Comparison of ENCODE assay signal across 13 mouse cellular contexts in the genomic region with DNA sequence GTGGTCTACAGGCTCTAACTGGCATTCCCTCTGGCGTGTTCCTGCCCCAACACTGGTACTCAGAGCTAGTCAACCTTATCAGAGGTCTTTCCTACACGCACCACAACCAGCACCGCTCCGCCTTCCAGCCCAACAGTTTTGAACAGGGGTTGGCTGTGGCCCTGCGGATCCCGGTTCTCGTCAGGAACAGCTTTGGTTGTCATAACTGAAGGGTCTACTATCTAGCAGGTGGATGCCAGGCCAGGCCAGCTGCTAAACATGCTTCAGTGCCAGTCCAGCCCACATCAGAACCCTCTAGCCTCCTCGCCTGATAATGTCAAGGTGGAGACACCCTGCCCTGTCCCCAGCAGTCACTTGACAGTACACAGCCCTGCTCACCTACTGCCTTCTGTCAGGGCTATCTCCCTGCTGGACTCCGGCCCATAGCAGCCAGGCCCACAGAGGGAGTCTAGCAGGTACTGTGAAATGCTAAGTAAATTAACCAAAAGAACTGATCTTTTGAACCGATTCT. TPM values are rescaled to one million over a fixed set of nuclear protein-coding genes. Genes with fewer than 3 reads are reported as not detected.
DNase-seq lines count a peak whose midpoint lies in the region; ATAC-seq lines count a peak whose summit lies in the region.
"Had no signal": no experiment of that assay in that cellular context is flagged by ENCODE, and none has a peak within 500 bp of the region (broad histone marks: within the 10 kb centered on the region; RNA-seq: fewer than 3 reads in every experiment).

No protein-coding gene starts in this region.

- no peak for DNase-seq in hindbrain, embryonic 10.5 days (ENCODE audit: low spot score)
- DNase-seq in lung, postnatal 4 days = no peak
- DNase-seq in heart, embryonic 10.5 days (ENCODE audit: low spot score) = peak; percentile 85
- DNase-seq in heart, postnatal 25 days (ENCODE audit: low spot score) = peak; percentile 33
- DNase-seq in frontal cortex, postnatal 14 days (ENCODE audit: low spot score in 2 of 2) = no peak
- DNase-seq in adrenal gland, adult 18-20 months (ENCODE audit: low spot score in 2 of 2) = no peak
- DNase-seq: adrenal gland, postnatal 36 days had no signal

- no peak overlapping the region for H3K4me2 ChIP-seq in hindbrain, embryonic 13.5 days
- H3K4me2 ChIP-seq in lung, embryonic 15.5 days = no peak overlapping the region
- H3K4me2 ChIP-seq: hindbrain, embryonic 12.5 days had no signal

- H3K4me1 ChIP-seq in hindbrain, embryonic 13.5 days (replicated peaks) = peaks cover 29% of the 10 kb centered on the region
- peaks cover 39% of the 10 kb centered on the region for H3K4me1 ChIP-seq in hindbrain, embryonic 10.5 days (replicated peaks)
- peaks cover 69% of the 10 kb centered on the region for H3K4me1 ChIP-seq in lung, embryonic 15.5 days
- peaks cover 77% of the 10 kb centered on the region for H3K4me1 ChIP-seq in heart, embryonic 10.5 days

- intact Hi-C loops in heart, postnatal 25 days (cut with DNase I) = no loop called here

- H3K4me3 ChIP-seq in hindbrain, embryonic 13.5 days = no peak overlapping the region
- no peak overlapping the region for H3K4me3 ChIP-seq in hindbrain, embryonic 10.5 days
- no peak overlapping the region for H3K4me3 ChIP-seq in lung, embryonic 15.5 days
- no peak overlapping the region for H3K4me3 ChIP-seq in heart, embryonic 10.5 days
- H3K4me3 ChIP-seq: hindbrain, embryonic 12.5 days had no signal

- peaks cover 59% of the 10 kb centered on the region for H3K36me3 ChIP-seq in hindbrain, embryonic 13.5 days
- H3K36me3 ChIP-seq in hindbrain, embryonic 10.5 days = peaks cover 99% of the 10 kb centered on the region
- peaks cover 46% of the 10 kb centered on the region for H3K36me3 ChIP-seq in lung, embryonic 15.5 days
- peaks cover 86% of the 10 kb centered on the region for H3K36me3 ChIP-seq in heart, embryonic 10.5 days

- ATAC-seq in hindbrain, embryonic 13.5 days (ENCODE audit: low FRiP score) = no peak
- ATAC-seq in lung, embryonic 15.5 days (ENCODE audit: borderline replicate concordance, extremely low read depth, low FRiP score, low TSS enrichment) = no peak
- ATAC-seq: intestine, embryonic 16.5 days had no signal

- H3K9ac ChIP-seq in hindbrain, embryonic 13.5 days = 0 out of 2 replicates have a peak overlapping the region, but pooled peaks have one; percentile 21
- H3K9ac ChIP-seq in lung, embryonic 15.5 days = no peak overlapping the region
- H3K9ac ChIP-seq: hindbrain, embryonic 12.5 days; liver, embryonic 14.5 days had no signal

- H3K9me3 ChIP-seq in hindbrain, embryonic 13.5 days = no peaks in the 10 kb centered on the region
- 0 out of 2 replicates have a peak, but pooled peaks cover 2% of the 10 kb centered on the region for H3K9me3 ChIP-seq in hindbrain, embryonic 10.5 days
- no peaks in the 10 kb centered on the region for H3K9me3 ChIP-seq in lung, embryonic 15.5 days
- H3K9me3 ChIP-seq in heart, embryonic 10.5 days = no peaks in the 10 kb centered on the region
- H3K9me3 ChIP-seq: hindbrain, embryonic 12.5 days had no signal

- WGBS in hindbrain, embryonic 13.5 days = 97% methylated on average over 10 of the region's 10 CpGs
- 94% methylated on average over 10 of the region's 10 CpGs for WGBS in hindbrain, embryonic 10.5 days
- WGBS in lung, embryonic 15.5 days = 79% methylated on average over 10 of the region's 10 CpGs
- WGBS in heart, embryonic 10.5 days = 58% methylated on average over 10 of the region's 10 CpGs

- H3K27me3 ChIP-seq in hindbrain, embryonic 13.5 days = no peaks in the 10 kb centered on the region
- H3K27me3 ChIP-seq in hindbrain, embryonic 10.5 days (ENCODE audit: insufficient read depth, poor library complexity, severe bottlenecking) = no peaks in the 10 kb centered on the region
- no peaks in the 10 kb centered on the region for H3K27me3 ChIP-seq in lung, embryonic 15.5 days
- H3K27me3 ChIP-seq in heart, embryonic 10.5 days (ENCODE audit: insufficient read depth, poor library complexity, severe bottlenecking) = no peaks in the 10 kb centered on the region
- H3K27me3 ChIP-seq: hindbrain, embryonic 12.5 days had no signal

- H3K27ac ChIP-seq in hindbrain, embryonic 13.5 days = no peak overlapping the region
- H3K27ac ChIP-seq in hindbrain, embryonic 10.5 days = no peak overlapping the region
- H3K27ac ChIP-seq in lung, embryonic 15.5 days = peak overlapping the region; percentile 67
- H3K27ac ChIP-seq in heart, embryonic 10.5 days = peak overlapping the region; percentile 71
- H3K27ac ChIP-seq: hindbrain, embryonic 12.5 days; liver, embryonic 14.5 days had no signal

RNA-seq across cellular contexts. Expression of gene Ppil1, which starts 6.9 kb away (rescaled TPM):
- 106 and 114 TPM in 2 replicates for polyA plus RNA-seq in hindbrain, embryonic 13.5 days (2015; fragmentation: Nextera tagmentation; extraction: Ambion mirVana)
- polyA plus RNA-seq in hindbrain, embryonic 10.5 days (2016; fragmentation: Nextera tagmentation; extraction: Ambion mirVana) = 173 and 211 TPM in 2 replicates
- polyA plus RNA-seq in lung, embryonic 15.5 days (2015; fragmentation: Nextera tagmentation; extraction: Ambion mirVana) = 169 and 174 TPM in 2 replicates
- 147 and 188 TPM in 2 replicates for polyA plus RNA-seq in heart, embryonic 10.5 days (2016; fragmentation: Nextera tagmentation; extraction: Ambion mirVana)
- total RNA-seq in heart, postnatal 25 days (2021) = 10 to 100 TPM; 29.0 to 29.6 TPM
- total RNA-seq in adrenal gland, adult 18-20 months (2021) = 10 to 100 TPM; 21.3 to 22.4 TPM

RNA-seq across cellular contexts. Expression of gene BC004004, which starts 11.5 kb away (rescaled TPM):
- polyA plus RNA-seq in hindbrain, embryonic 13.5 days (2015; fragmentation: Nextera tagmentation; extraction: Ambion mirVana) = 108 and 111 TPM in 2 replicates
- polyA plus RNA-seq in hindbrain, embryonic 10.5 days (2016; fragmentation: Nextera tagmentation; extraction: Ambion mirVana) = 58.7 and 68.6 TPM in 2 replicates
- 79.2 and 83.2 TPM in 2 replicates for polyA plus RNA-seq in lung, embryonic 15.5 days (2015; fragmentation: Nextera tagmentation; extraction: Ambion mirVana)
- 79.2 and 94.0 TPM in 2 replicates for polyA plus RNA-seq in heart, embryonic 10.5 days (2016; fragmentation: Nextera tagmentation; extraction: Ambion mirVana)
- total RNA-seq in heart, postnatal 25 days (2021) = 100 to 1,000 TPM; 192 to 222 TPM
- total RNA-seq in adrenal gland, adult 18-20 months (2021) = 100 to 1,000 TPM; 111 to 147 TPM

RNA-seq across cellular contexts. Expression of gene Cpne5, which starts 19.1 kb away (rescaled TPM):
- polyA plus RNA-seq in hindbrain, embryonic 13.5 days (2015; fragmentation: Nextera tagmentation; extraction: Ambion mirVana) = 18.9 and 20.2 TPM in 2 replicates
- 3.0 and 5.6 TPM in 2 replicates for polyA plus RNA-seq in hindbrain, embryonic 10.5 days (2016; fragmentation: Nextera tagmentation; extraction: Ambion mirVana)
- 3.9 and 5.1 TPM in 2 replicates for polyA plus RNA-seq in lung, embryonic 15.5 days (2015; fragmentation: Nextera tagmentation; extraction: Ambion mirVana)
- 18.0 and 23.3 TPM in 2 replicates for polyA plus RNA-seq in heart, embryonic 10.5 days (2016; fragmentation: Nextera tagmentation; extraction: Ambion mirVana)
- total RNA-seq in heart, postnatal 25 days (2021) = 1 to 10 TPM; 5.1 to 5.6 TPM
- total RNA-seq in adrenal gland, adult 18-20 months (2021) = under 1 TPM; 0.33 to 0.35 TPM
- total RNA-seq: gastrocnemius, adult 18-20 months had no signal

Comparison
In these comparisons a context has a peak if more than half of its experiments do, and no peak if none do; other contexts are left out.
1. H3K27ac ChIP-seq: peak in lung, embryonic 15.5 days (single experiment) and heart, embryonic 10.5 days (single experiment); none in hindbrain, embryonic 13.5 days (single experiment) and hindbrain, embryonic 10.5 days (single experiment).
2. DNase-seq: peak in heart, embryonic 10.5 days (single experiment) and heart, postnatal 25 days (single experiment); none in hindbrain, embryonic 10.5 days (single experiment), lung, postnatal 4 days (0 of 2), frontal cortex, postnatal 14 days (0 of 2) and adrenal gland, adult 18-20 months (0 of 2).